Comparison of ENCODE assay signal across 11 mouse cellular contexts in the genomic region with DNA sequence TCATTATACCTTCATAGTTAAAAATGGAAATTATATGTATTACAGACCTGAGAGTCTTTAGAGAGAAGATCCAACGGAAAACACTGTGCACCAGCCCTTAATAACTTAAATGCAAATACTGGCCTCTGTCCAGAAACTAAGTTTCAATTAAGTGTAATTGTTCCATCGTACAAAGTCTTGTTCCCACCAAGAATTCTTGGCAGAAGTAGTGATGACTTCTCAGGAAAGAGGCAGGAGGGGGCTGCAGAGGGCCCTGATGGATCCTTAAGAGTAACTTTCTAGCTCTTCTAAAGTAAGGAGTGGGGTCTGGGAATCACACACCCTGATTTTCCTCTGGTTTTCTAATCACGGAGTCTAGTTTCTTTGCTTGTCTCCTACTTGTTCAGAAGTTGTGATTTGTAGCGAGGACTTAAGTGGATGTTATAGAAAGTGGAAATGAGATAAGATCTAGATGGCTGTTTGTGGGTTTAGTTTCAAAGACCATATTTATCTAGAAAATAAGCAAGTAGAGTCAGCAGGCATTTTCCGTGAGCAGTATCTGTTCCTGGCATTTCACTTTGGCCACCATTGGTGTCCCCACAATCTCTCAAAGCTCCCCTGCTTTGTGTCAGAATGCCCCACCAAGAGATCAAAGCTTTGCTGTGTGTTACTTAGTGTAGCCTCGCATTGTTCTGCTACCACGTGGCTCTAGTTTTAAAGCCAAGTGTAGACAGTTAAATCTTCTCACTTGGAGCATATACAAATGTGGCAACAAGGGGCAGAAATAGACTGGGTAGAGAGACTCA.
DNase-seq lines count a peak whose midpoint lies in the region; ATAC-seq lines count a peak whose summit lies in the region.
"Had no signal": no experiment of that assay in that cellular context is flagged by ENCODE, and none has a peak within 500 bp of the region (broad histone marks: within the 10 kb centered on the region; RNA-seq: fewer than 3 reads in every experiment).

No protein-coding gene starts in this region.

- no peaks in the 10 kb centered on the region for H3K27me3 ChIP-seq in kidney, embryonic 16.5 days (ENCODE audit: insufficient read depth, low read length)
- no peaks in the 10 kb centered on the region for H3K27me3 ChIP-seq in embryonic facial prominence, embryonic 10.5 days (replicated peaks; ENCODE audit: low read depth, poor library complexity, severe bottlenecking)
- no peaks in the 10 kb centered on the region for H3K27me3 ChIP-seq in limb, embryonic 15.5 days

- H3K9ac ChIP-seq in kidney, embryonic 16.5 days (replicated peaks; ENCODE audit: low read length): peak overlapping the region; percentile 29; the same call in 1 of the 2 replicates
- H3K9ac ChIP-seq in limb, embryonic 15.5 days: no peak overlapping the region
- H3K9ac ChIP-seq: hindbrain, embryonic 14.5 days had no signal

- intact Hi-C loops in left cerebral cortex, postnatal 25 days (cut with DNase I): no loop called here

- 48% methylated on average over 7 of the region's 7 CpGs for WGBS in kidney, embryonic 16.5 days
- 67% methylated on average over 7 of the region's 7 CpGs for WGBS in embryonic facial prominence, embryonic 10.5 days
- 31% methylated on average over 7 of the region's 7 CpGs for WGBS in limb, embryonic 15.5 days

- H3K36me3 ChIP-seq in kidney, embryonic 16.5 days (ENCODE audit: insufficient read depth, low read length): no peaks in the 10 kb centered on the region
- H3K36me3 ChIP-seq in embryonic facial prominence, embryonic 10.5 days (replicated peaks): no peaks in the 10 kb centered on the region
- no peaks in the 10 kb centered on the region for H3K36me3 ChIP-seq in limb, embryonic 15.5 days

- H3K9me3 ChIP-seq in kidney, embryonic 16.5 days (ENCODE audit: low read length): no peaks in the 10 kb centered on the region
- no peaks in the 10 kb centered on the region for H3K9me3 ChIP-seq in embryonic facial prominence, embryonic 10.5 days
- no peaks in the 10 kb centered on the region for H3K9me3 ChIP-seq in limb, embryonic 15.5 days

- H3K27ac ChIP-seq in kidney, embryonic 16.5 days (ENCODE audit: low read length): peak overlapping the region; percentile 28; the same call in 1 of the 2 replicates
- H3K27ac ChIP-seq in embryonic facial prominence, embryonic 10.5 days (replicated peaks): peak overlapping the region; percentile 83
- peak overlapping the region; percentile 67 for H3K27ac ChIP-seq in limb, embryonic 15.5 days
- H3K27ac ChIP-seq: heart, adult 2 months; hindbrain, embryonic 14.5 days had no signal

- ATAC-seq in kidney, embryonic 16.5 days (ENCODE audit: low FRiP score, low TSS enrichment): no peak
- peak; percentile 47 for ATAC-seq in CD4-positive, CD25-positive, alpha-beta regulatory T cell, adult 4 months
- no peak for ATAC-seq in limb, embryonic 15.5 days (ENCODE audit: insufficient number of reproducible peaks, low FRiP score, low TSS enrichment, low read depth)
- no peak for ATAC-seq in megakaryocyte, adult 5-6 weeks (ENCODE audit: poor library complexity, severe bottlenecking)

- peaks cover 12% of the 10 kb centered on the region for H3K4me1 ChIP-seq in kidney, embryonic 16.5 days (ENCODE audit: insufficient read depth, low read length)
- H3K4me1 ChIP-seq in embryonic facial prominence, embryonic 10.5 days: peaks cover 43% of the 10 kb centered on the region
- H3K4me1 ChIP-seq in limb, embryonic 15.5 days: peaks cover 17% of the 10 kb centered on the region

- H3K4me2 ChIP-seq in kidney, embryonic 16.5 days (replicated peaks; ENCODE audit: low read depth, low read length): no peak overlapping the region
- H3K4me2 ChIP-seq in limb, embryonic 15.5 days: no peak overlapping the region
- H3K4me2 ChIP-seq: hindbrain, embryonic 14.5 days had no signal

- H3K4me3 ChIP-seq in kidney, embryonic 16.5 days (ENCODE audit: low read length): no peak overlapping the region
- no peak overlapping the region for H3K4me3 ChIP-seq in embryonic facial prominence, embryonic 10.5 days
- no peak overlapping the region for H3K4me3 ChIP-seq in limb, embryonic 15.5 days
- H3K4me3 ChIP-seq: heart, adult 2 months had no signal

- no peak for DNase-seq in kidney, postnatal 4 days
- DNase-seq in embryonic facial prominence, embryonic 10.5 days (ENCODE audit: low spot score): no peak
- DNase-seq in left cerebral cortex, postnatal 25 days (ENCODE audit: low spot score in 2 of 2): no peak
- DNase-seq: cerebellum, postnatal 10 days; heart, adult 2 months; lung, postnatal 4 days had no signal

Comparison
In these comparisons a context has a peak if more than half of its experiments do, and no peak if none do; other contexts are left out.
1. H3K27ac ChIP-seq: peak in every context shown above with its lines; median percentile 83 in embryonic facial prominence, embryonic 10.5 days; 67 in limb, embryonic 15.5 days; 28 in kidney, embryonic 16.5 days.